Mouse (Mus musculus): ENCODE measurements around the gene Gtf2h4. TPM values are rescaled to one million over a fixed set of nuclear protein-coding genes. Genes with fewer than 3 reads are reported as not detected.
A peak's percentile ranks its signal among the peaks of the same experiment; 100 is the strongest.

Gene Gtf2h4
- polyA plus RNA-seq, 1 experiment from 2014 or later: 37.7 TPM

GRCm38 (mm10) chr17:35666851-35667256 lies 6.7 kb downstream of the Gtf2h4 start:
- peak overlapping the region; percentile 74 for H3K4me3 ChIP-seq
- peaks cover 16% of the 10 kb centered on the region for H3K36me3 ChIP-seq
- no peaks in the 10 kb centered on the region for H3K27me3 ChIP-seq
- peak overlapping the region; percentile 87 for H3K9ac ChIP-seq
- WGBS: 2% methylated on average over 13 of the region's 13 CpGs
- peak overlapping the region; percentile 92 for H3K4me2 ChIP-seq (replicated peaks)
- H3K9me3 ChIP-seq (replicated peaks): no peaks in the 10 kb centered on the region
- peak; percentile 66 for ATAC-seq (ENCODE audit: low FRiP score)
- H3K4me1 ChIP-seq: peaks cover 18% of the 10 kb centered on the region
- H3K27ac ChIP-seq: peak overlapping the region; percentile 88

DNA sequence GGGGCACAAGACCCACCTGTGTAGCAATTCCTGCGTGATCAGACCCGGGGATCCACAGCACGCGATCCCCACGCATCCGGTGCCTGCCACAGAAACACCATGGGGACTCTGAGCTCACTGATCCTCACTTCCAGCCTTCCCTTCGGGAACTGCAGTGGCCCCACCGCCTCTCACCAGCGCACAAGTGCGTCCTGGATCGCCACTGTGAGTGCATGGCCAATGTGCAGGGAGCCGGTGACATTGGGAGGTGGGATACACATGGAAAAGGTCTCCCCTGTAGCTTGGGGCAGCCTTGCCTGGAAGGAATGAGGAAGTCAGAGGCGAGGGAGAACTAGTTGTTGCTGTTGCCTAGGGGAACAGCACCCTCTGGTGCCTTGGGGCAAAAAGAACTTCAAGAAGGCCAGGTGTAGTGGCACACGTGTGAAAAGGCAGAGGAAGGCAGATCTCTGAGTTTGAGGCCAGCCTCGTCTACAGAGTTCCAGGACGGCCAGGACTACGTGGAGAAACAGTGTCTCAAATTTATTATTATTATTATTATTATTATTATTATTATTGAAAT lies 7.5 kb downstream of the Gtf2h4 start:
- peak overlapping the region; percentile 92 for H3K4me2 ChIP-seq (replicated peaks)

GRCm38 (mm10) chr17:35653086-35653485 lies 20.5 kb downstream of the Gtf2h4 start:
- no peaks in the 10 kb centered on the region for H3K9me3 ChIP-seq (replicated peaks)
- no peak for ATAC-seq (ENCODE audit: low FRiP score)
- no peak overlapping the region for H3K9ac ChIP-seq
- H3K4me1 ChIP-seq: no peaks in the 10 kb centered on the region; the same call in 1 of the 2 replicates
- H3K4me3 ChIP-seq: no peak overlapping the region
- no peak overlapping the region for H3K4me2 ChIP-seq (replicated peaks)
- WGBS: 96% methylated on average over 2 of the region's 2 CpGs
- no peak overlapping the region for H3K27ac ChIP-seq
- H3K27me3 ChIP-seq: no peaks in the 10 kb centered on the region
- peaks cover 32% of the 10 kb centered on the region for H3K36me3 ChIP-seq

More for the DNA sequence above, 7.5 kb downstream of the Gtf2h4 start:
- ATAC-seq (ENCODE audit: low FRiP score): no peak
- no peak overlapping the region for H3K9ac ChIP-seq
- peaks cover 18% of the 10 kb centered on the region for H3K4me1 ChIP-seq
- H3K36me3 ChIP-seq: peaks cover 24% of the 10 kb centered on the region
- 84% methylated on average over 17 of the region's 17 CpGs for WGBS
- H3K4me3 ChIP-seq: no peak overlapping the region
- no peaks in the 10 kb centered on the region for H3K27me3 ChIP-seq
- no peak overlapping the region for H3K27ac ChIP-seq
- H3K9me3 ChIP-seq (replicated peaks): no peaks in the 10 kb centered on the region

- H3K9ac ChIP-seq: no peak overlapping the region
- H3K4me2 ChIP-seq (replicated peaks): no peak overlapping the region
- H3K4me1 ChIP-seq: no peaks in the 10 kb centered on the region; the same call in 1 of the 2 replicates
- H3K27me3 ChIP-seq: no peaks in the 10 kb centered on the region
- WGBS: 63% methylated on average over 2 of the region's 2 CpGs
- H3K36me3 ChIP-seq: no peaks in the 10 kb centered on the region
- no peaks in the 10 kb centered on the region for H3K9me3 ChIP-seq (replicated peaks)
- no peak for ATAC-seq (ENCODE audit: low FRiP score)
- H3K27ac ChIP-seq: no peak overlapping the region
- no peak overlapping the region for H3K4me3 ChIP-seq
These were observed 24.1 kb downstream of the Gtf2h4 start for GRCm38 (mm10) chr17:35649429-35649828.

- WGBS: 77% methylated on average over 13 of the region's 13 CpGs
- H3K27me3 ChIP-seq: no peaks in the 10 kb centered on the region
- no peak within 1 kb of the TSS for H3K27ac ChIP-seq
- H3K9me3 ChIP-seq (replicated peaks): no peaks in the 10 kb centered on the region
- no peak within 1 kb of the TSS for H3K4me3 ChIP-seq
- H3K4me2 ChIP-seq (replicated peaks): no peak within 1 kb of the TSS
- no peak within 1 kb of the TSS for H3K9ac ChIP-seq
- H3K36me3 ChIP-seq: no peaks in the 10 kb centered on the region
- H3K4me1 ChIP-seq: no peaks in the 10 kb centered on the region
- ATAC-seq (ENCODE audit: low FRiP score): no peak
These were observed 29.8 kb downstream of the Gtf2h4 start, which contains the start of gene Mucl3 for GRCm38 (mm10) chr17:35643609-35644236. Gene Mucl3, minus strand, starts transcription at chr17:35643695.

- Histone ChIP-seq H3K4me1 (peaks cover 4% of the 10 kb centered on the region; the same call in 1 of the 2 replicates), H3K9me3 (replicated peaks) (no peaks in the 10 kb centered on the region), H3K9ac (no peak overlapping the region), H3K36me3 (no peaks in the 10 kb centered on the region), H3K4me3 (no peak overlapping the region), H3K27me3 (peaks cover 10% of the 10 kb centered on the region; the same call in 1 of the 2 replicates), H3K27ac (no peak overlapping the region), H3K4me2 (replicated peaks) (no peak overlapping the region)
- ATAC-seq (ENCODE audit: low FRiP score): no peak
- 78% methylated on average over 6 of the region's 6 CpGs for WGBS
These were observed 34.2 kb downstream of the Gtf2h4 start for GRCm38 (mm10) chr17:35639352-35639751.

- Histone ChIP-seq H3K27me3 (peaks cover 10% of the 10 kb centered on the region; the same call in 1 of the 2 replicates), H3K9me3 (replicated peaks) (no peaks in the 10 kb centered on the region), H3K4me3 (no peak overlapping the region), H3K9ac (no peak overlapping the region), H3K36me3 (no peaks in the 10 kb centered on the region), H3K4me1 (peaks cover 8% of the 10 kb centered on the region), H3K4me2 (replicated peaks) (peak overlapping the region; percentile 40), H3K27ac (no peak overlapping the region)
- 27% methylated on average over 14 of the region's 14 CpGs for WGBS
- ATAC-seq (ENCODE audit: low FRiP score): peak; percentile 55; the same call in 1 of the 2 replicates
These were observed 34.9 kb downstream of the Gtf2h4 start for GRCm38 (mm10) chr17:35638475-35639190.

GRCm38 (mm10) chr17:35636363-35636762 lies 37.2 kb downstream of the Gtf2h4 start:
- no peaks in the 10 kb centered on the region for H3K9me3 ChIP-seq (replicated peaks)
- no peak overlapping the region for H3K4me3 ChIP-seq
- WGBS: 44% methylated on average over 5 of the region's 5 CpGs
- no peak overlapping the region for H3K9ac ChIP-seq
- H3K27me3 ChIP-seq: peaks cover 10% of the 10 kb centered on the region; the same call in 1 of the 2 replicates
- H3K36me3 ChIP-seq: no peaks in the 10 kb centered on the region
- H3K27ac ChIP-seq: no peak overlapping the region
- H3K4me2 ChIP-seq (replicated peaks): no peak overlapping the region
- ATAC-seq (ENCODE audit: low FRiP score): no peak
- H3K4me1 ChIP-seq: peaks cover 8% of the 10 kb centered on the region

GRCm38 (mm10) chr17:35635699-35636111 lies 37.8 kb downstream of the Gtf2h4 start:
- H3K36me3 ChIP-seq: no peaks in the 10 kb centered on the region
- 0 out of 2 replicates have a peak, but pooled peaks have one; percentile 54 for ATAC-seq (ENCODE audit: low FRiP score)
- no peak overlapping the region for H3K27ac ChIP-seq
- H3K9ac ChIP-seq: peak overlapping the region; percentile 38; the same call in 1 of the 2 replicates
- WGBS: under 1% methylated on average over 15 of the region's 15 CpGs
- no peaks in the 10 kb centered on the region for H3K9me3 ChIP-seq (replicated peaks)
- H3K4me3 ChIP-seq: peak overlapping the region; percentile 34
- peaks cover 8% of the 10 kb centered on the region for H3K4me1 ChIP-seq
- H3K27me3 ChIP-seq: peaks cover 10% of the 10 kb centered on the region; the same call in 1 of the 2 replicates
- peak overlapping the region; percentile 63 for H3K4me2 ChIP-seq (replicated peaks)

DNA sequence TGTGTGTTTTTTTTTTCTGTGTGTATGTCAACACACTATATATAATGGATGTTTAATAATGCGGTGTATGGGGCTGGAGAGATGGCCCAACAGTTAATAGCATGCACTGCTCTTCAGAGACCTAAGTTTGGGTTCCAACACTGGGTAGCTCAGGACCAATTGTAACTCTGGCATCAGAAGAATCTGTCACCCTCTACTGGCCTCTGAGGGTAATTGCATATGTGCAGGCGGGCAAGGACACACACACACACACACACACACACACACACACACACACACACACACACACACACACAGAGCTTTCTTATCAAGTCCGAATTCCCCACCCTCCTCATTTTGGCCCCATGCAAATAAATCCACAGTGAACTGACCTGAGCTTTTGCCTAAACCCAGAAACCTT lies 38.3 kb downstream of the Gtf2h4 start:
- Histone ChIP-seq H3K36me3 (no peaks in the 10 kb centered on the region), H3K9ac (no peak overlapping the region), H3K4me1 (peaks cover 8% of the 10 kb centered on the region), H3K27me3 (peaks cover 10% of the 10 kb centered on the region; the same call in 1 of the 2 replicates), H3K4me3 (no peak overlapping the region), H3K9me3 (replicated peaks) (no peaks in the 10 kb centered on the region), H3K27ac (no peak overlapping the region), H3K4me2 (replicated peaks) (no peak overlapping the region)
- WGBS: 91% methylated on average over 2 of the region's 3 CpGs
- no peak for ATAC-seq (ENCODE audit: low FRiP score)

GRCm38 (mm10) chr17:35633992-35634391 lies 39.5 kb downstream of the Gtf2h4 start:
- peaks cover 8% of the 10 kb centered on the region for H3K4me1 ChIP-seq
- H3K4me2 ChIP-seq (replicated peaks): no peak overlapping the region
- no peak overlapping the region for H3K4me3 ChIP-seq
- ATAC-seq (ENCODE audit: low FRiP score): no peak
- no peak overlapping the region for H3K27ac ChIP-seq
- H3K9me3 ChIP-seq (replicated peaks): no peaks in the 10 kb centered on the region
- no peak overlapping the region for H3K9ac ChIP-seq
- peaks cover 10% of the 10 kb centered on the region; the same call in 1 of the 2 replicates for H3K27me3 ChIP-seq
- no peaks in the 10 kb centered on the region for H3K36me3 ChIP-seq
- 21% methylated on average over 1 of the region's 1 CpGs for WGBS

GRCm38 (mm10) chr17:35626537-35626936 lies 47.0 kb downstream of the Gtf2h4 start, which contains the start of gene Gm9573:
Gene Gm9573, minus strand, starts transcription at chr17:35626637.
- no peak for ATAC-seq (ENCODE audit: low FRiP score)
- Histone ChIP-seq H3K27ac (no peak within 1 kb of the TSS), H3K4me1 (no peaks in the 10 kb centered on the region), H3K4me2 (replicated peaks) (no peak within 1 kb of the TSS), H3K27me3 (no peaks in the 10 kb centered on the region), H3K9ac (no peak within 1 kb of the TSS), H3K36me3 (no peaks in the 10 kb centered on the region), H3K9me3 (replicated peaks) (no peaks in the 10 kb centered on the region), H3K4me3 (no peak within 1 kb of the TSS)
- WGBS: 88% methylated on average over 7 of the region's 7 CpGs

Measured in hindbrain, embryonic 12.5 days (tissue).